ENCODE assay signal across 9 mouse cellular contexts in the genomic region with DNA sequence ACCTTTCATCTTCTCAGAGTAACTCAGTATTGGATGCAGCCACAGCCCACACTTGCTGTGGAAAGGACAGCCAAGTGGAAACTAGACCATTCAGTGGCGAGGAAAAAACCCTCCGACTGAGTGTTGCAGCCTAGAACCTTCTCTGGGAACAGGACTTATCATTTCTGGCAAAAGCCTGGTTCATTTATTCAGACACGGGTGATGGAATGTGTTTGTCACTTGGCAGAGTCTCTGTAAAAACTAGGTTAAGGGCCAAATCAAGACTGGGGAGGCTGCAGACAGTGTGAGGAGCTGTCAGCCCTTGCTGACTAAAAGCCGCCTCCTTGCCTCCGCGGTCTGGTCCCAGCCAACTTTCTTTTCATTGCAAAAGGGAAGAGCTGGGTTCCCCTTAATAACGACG.
DNase-seq lines count a peak whose midpoint lies in the region; ATAC-seq and TF ChIP-seq lines count a peak whose summit lies in the region.
"Had no signal": no experiment of that assay in that cellular context is flagged by ENCODE, and none has a peak within 500 bp of the region (broad histone marks: within the 10 kb centered on the region; RNA-seq: fewer than 3 reads in every experiment).

No protein-coding gene starts in this region.

- TF ChIP-seq POLR2A in lung, adult 2 months (IDR thresholded peaks at IDR 0.05; ENCODE audit: borderline replicate concordance, extremely low read depth, low read depth, low read length) = no peak

- TF ChIP-seq CTCF in lung, adult 2 months (IDR thresholded peaks at IDR 0.05; ENCODE audit: insufficient read depth, low read length) = no peak

- no peaks in the 10 kb centered on the region for H3K9me3 ChIP-seq in kidney, embryonic 16.5 days (ENCODE audit: low read length)
- no peaks in the 10 kb centered on the region for H3K9me3 ChIP-seq in intestine, embryonic 16.5 days (ENCODE audit: control insufficient read depth, low read length)
- H3K9me3 ChIP-seq: embryonic facial prominence, embryonic 12.5 days had no signal

- H3K27ac ChIP-seq in kidney, embryonic 16.5 days (ENCODE audit: low read length) = no peak overlapping the region
- H3K27ac ChIP-seq in intestine, embryonic 16.5 days (ENCODE audit: low read length) = no peak overlapping the region
- H3K27ac ChIP-seq: embryonic facial prominence, embryonic 12.5 days had no signal

- H3K36me3 ChIP-seq in kidney, embryonic 16.5 days (ENCODE audit: insufficient read depth, low read length) = no peaks in the 10 kb centered on the region
- no peaks in the 10 kb centered on the region for H3K36me3 ChIP-seq in intestine, embryonic 16.5 days (ENCODE audit: control insufficient read depth, insufficient read depth, low read length)
- H3K36me3 ChIP-seq: embryonic facial prominence, embryonic 12.5 days had no signal

- no peak for ATAC-seq in kidney, embryonic 16.5 days (ENCODE audit: low FRiP score, low TSS enrichment)
- ATAC-seq in intestine, embryonic 16.5 days = no peak

- intact Hi-C loops in left cerebral cortex, postnatal 14 days (cut with DNase I) = no loop called here

- no peak overlapping the region for H3K4me3 ChIP-seq in kidney, embryonic 16.5 days (ENCODE audit: low read length)
- no peak overlapping the region for H3K4me3 ChIP-seq in lung, adult 2 months (replicated peaks; ENCODE audit: extremely low read depth, low read depth, low read length)
- no peak overlapping the region for H3K4me3 ChIP-seq in intestine, embryonic 16.5 days (ENCODE audit: low read length)
- H3K4me3 ChIP-seq: embryonic facial prominence, embryonic 12.5 days had no signal

- no peak overlapping the region for H3K9ac ChIP-seq in kidney, embryonic 16.5 days (replicated peaks; ENCODE audit: low read length)
- H3K9ac ChIP-seq in intestine, embryonic 16.5 days (ENCODE audit: low read depth, low read length) = no peak overlapping the region
- H3K9ac ChIP-seq: embryonic facial prominence, embryonic 12.5 days had no signal

- DNase-seq in kidney, adult 11 months = peak; percentile 24
- DNase-seq in adrenal gland, postnatal 14 days = peak; percentile 56
- DNase-seq in gastrocnemius, adult 8-10 months (ENCODE audit: low spot score in 2 of 2) = peak; percentile 13 to 15
- DNase-seq in lung, adult 2 months = peak; percentile 8
- no peak for DNase-seq in left cerebral cortex, postnatal 14 days (ENCODE audit: low spot score in 2 of 2)
- no peak for DNase-seq in layer of hippocampus, adult 11-12 months (ENCODE audit: low spot score)

- 35% methylated on average over 8 of the region's 8 CpGs for WGBS in kidney, embryonic 16.5 days
- WGBS in lung, adult 2 months = 46% methylated on average over 8 of the region's 8 CpGs
- 56% methylated on average over 8 of the region's 8 CpGs for WGBS in intestine, embryonic 16.5 days

- H3K4me2 ChIP-seq in kidney, embryonic 16.5 days (replicated peaks; ENCODE audit: low read depth, low read length) = no peak overlapping the region
- H3K4me2 ChIP-seq in intestine, embryonic 16.5 days (ENCODE audit: low read depth, low read length) = no peak overlapping the region
- H3K4me2 ChIP-seq: embryonic facial prominence, embryonic 12.5 days had no signal

- no peaks in the 10 kb centered on the region for H3K27me3 ChIP-seq in kidney, embryonic 16.5 days (ENCODE audit: insufficient read depth, low read length)
- no peaks in the 10 kb centered on the region for H3K27me3 ChIP-seq in intestine, embryonic 16.5 days (replicated peaks; ENCODE audit: control insufficient read depth, insufficient read depth, low read length)
- H3K27me3 ChIP-seq: embryonic facial prominence, embryonic 12.5 days had no signal

- H3K4me1 ChIP-seq in kidney, embryonic 16.5 days (ENCODE audit: insufficient read depth, low read length) = peaks cover 22% of the 10 kb centered on the region
- H3K4me1 ChIP-seq in lung, adult 2 months (ENCODE audit: control insufficient read depth, insufficient read depth, low read length) = 0 out of 2 replicates have a peak, but pooled peaks cover 5% of the 10 kb centered on the region
- H3K4me1 ChIP-seq in intestine, embryonic 16.5 days (ENCODE audit: control insufficient read depth, insufficient read depth, low read length) = peaks cover 14% of the 10 kb centered on the region

Comparison
In these comparisons a context has a peak if more than half of its experiments do, and no peak if none do; other contexts are left out.
1. DNase-seq: peak in kidney, adult 11 months (single experiment), adrenal gland, postnatal 14 days (single experiment), gastrocnemius, adult 8-10 months (2 of 2) and lung, adult 2 months (single experiment); none in left cerebral cortex, postnatal 14 days (0 of 2) and layer of hippocampus, adult 11-12 months (single experiment).